Mouse (Mus musculus) MN1 (cell line): ENCODE measurements around the gene Parvb.
A peak's percentile ranks its signal among the peaks of the same experiment; 100 is the strongest.

Source experiments
- DNase-seq: peaks from one replicate; pipeline ENCODE4 v3.0.0-alpha.2; 2016; ENCODE audit warnings: low spot score

Gene Parvb

GRCm38 (mm10) chr15:84217969-84218782 is 13.7 kb upstream of the Parvb start:
- DNase-seq, result no peak

DNA sequence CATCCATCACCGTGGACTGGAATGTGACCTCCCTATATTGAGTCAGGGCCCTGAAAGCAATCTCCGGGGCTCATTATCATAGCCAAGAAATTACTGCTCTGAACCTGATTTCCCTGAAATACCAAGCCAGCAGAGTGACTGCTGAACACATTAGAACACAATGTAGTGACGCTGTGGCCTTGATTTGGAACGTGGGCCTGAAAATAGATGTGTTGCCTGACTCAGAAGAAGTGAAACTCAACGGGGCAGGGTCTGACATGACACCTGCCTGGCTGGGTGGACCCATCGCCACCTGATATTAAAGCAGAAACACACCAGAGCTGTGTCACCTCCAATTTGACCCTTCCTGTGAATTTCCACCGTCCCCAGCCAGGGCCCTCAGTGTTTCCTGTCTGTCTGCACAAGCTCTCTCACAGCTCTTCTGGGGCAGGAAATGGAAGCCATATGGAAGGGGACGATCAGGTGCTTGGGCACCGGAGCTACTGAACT is 13.0 kb upstream of the Parvb start:
- no peak for DNase-seq

GRCm38 (mm10) chr15:84221539-84221938 is 10.3 kb upstream of the Parvb start:
- no peak for DNase-seq

DNA sequence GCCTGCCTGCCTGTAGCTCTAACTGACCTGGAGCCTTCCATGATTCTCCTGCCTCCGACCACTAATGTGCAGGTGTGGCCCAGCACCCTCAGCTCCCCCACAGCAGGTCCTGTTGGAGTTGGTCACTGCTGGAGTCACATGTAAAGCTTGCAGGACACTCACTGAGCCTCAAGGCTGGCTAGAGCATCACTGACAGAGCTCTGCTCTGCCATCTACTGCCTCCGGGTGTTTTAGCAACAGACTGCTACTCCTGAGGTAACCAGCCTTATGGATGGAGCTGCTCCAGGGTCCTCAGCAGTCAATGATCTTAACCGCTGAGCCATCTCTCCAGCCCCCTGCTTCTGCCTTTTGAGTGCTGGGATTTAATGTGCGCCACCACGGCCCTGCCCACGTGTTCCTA is 8.4 kb upstream of the Parvb start:
- DNase-seq, result peak; percentile 59

- no peak for DNase-seq
Observed at GRCm38 (mm10) chr15:84224779-84225178, 7.1 kb upstream of the Parvb start.

- DNase-seq, result peak; percentile 55
Observed at GRCm38 (mm10) chr15:84226918-84227317, 4.9 kb upstream of the Parvb start.

GRCm38 (mm10) chr15:84230661-84231060 is 1.2 kb upstream of the Parvb start:
- DNase-seq, result no peak

DNA sequence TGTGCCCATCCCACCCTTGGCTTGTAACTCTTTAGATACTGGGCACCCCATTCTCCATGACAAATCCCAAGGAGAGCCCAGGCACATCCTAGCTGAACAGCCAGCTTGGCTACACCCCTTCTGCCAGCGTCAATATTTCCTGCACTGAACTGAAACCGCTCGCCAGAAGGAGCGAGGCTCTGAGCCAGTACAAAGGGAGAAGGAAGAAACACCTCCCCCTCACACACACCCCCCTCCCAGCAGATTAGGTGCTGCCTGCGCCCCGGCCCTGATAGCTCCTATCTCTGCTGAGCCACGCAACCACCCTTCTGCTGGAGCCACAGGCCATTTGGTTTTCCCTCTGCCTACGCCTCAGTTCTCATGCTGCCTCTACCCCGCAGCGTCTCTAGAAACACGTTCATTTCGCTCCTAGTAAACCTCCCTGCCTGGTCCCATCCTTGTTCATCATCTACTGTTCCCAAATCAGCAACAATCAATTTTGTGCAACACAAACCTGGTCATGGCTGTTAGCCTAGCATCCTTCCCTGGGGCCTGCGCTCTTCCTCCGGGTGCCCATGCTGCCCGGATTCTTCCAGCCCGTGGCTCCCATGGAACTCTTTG is 630 bp upstream of the Parvb start:
- DNase-seq, result peak; percentile 52

GRCm38 (mm10) chr15:84232609-84233008 is 766 bp downstream of the Parvb start:
- no peak for DNase-seq

GRCm38 (mm10) chr15:84234794-84235581 is 3.1 kb downstream of the Parvb start:
- peak; percentile 55 for DNase-seq

DNA sequence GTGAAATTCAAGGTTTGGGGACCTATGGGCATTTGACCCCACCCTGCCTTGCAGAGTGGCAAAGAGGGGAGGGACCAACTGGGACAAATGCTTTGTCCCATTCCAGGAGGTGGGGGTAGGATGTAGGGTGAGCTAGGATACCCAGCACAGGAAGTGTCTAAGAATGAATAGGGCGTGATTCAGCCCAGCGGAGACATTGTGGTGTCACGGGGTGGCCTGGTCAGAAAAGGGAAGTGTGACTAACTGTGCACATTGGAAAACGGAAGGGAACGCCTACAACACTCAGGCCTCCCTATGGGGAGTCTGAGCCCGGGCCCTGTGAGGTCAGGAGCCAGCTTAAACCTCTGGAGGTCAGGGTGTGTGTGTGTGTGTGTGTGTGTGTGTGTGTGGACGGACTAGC is 3.8 kb downstream of the Parvb start:
- DNase-seq, result no peak

DNA sequence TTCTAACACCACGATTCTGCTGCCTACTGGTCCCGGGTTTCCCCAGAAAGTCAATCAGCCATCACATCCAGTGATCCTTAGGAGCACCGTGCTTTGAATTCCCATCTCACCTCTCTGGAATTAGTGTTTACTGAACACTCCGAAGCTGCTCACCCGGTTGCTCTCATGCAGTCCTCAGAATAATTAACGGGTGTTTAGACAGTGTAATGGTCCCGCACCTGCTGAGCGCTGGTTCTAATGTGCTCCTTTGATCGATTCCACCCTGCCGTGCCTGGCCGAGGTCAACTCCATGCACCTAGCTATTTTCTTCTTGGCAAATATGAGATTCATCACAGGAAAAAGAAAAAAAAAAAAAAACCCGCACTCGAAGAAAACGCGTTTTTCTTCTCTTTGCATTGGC is 6.7 kb downstream of the Parvb start:
- DNase-seq, result no peak

- no peak for DNase-seq
Observed at GRCm38 (mm10) chr15:84238991-84239401, 7.2 kb downstream of the Parvb start.

DNA sequence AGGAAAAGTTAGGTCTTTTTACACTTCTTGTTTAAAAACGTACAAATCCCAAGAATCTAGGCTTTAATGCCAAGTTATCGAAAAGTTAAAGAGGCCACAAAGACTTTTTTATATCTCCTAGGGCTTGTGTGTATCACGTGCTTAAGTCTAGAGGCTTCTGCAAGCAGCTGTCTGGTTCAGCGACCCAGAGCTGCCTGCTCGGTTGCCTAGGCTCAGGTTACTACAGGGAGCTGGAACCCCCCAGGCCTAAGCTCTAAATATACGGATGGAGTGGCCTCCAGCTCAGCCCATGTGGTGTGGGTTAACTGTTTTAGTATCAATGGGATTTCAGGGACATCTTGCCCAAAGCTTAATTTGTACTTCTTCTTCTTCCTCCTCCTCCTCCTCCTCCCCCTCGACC is 9.7 kb downstream of the Parvb start:
- DNase-seq, result no peak

DNA sequence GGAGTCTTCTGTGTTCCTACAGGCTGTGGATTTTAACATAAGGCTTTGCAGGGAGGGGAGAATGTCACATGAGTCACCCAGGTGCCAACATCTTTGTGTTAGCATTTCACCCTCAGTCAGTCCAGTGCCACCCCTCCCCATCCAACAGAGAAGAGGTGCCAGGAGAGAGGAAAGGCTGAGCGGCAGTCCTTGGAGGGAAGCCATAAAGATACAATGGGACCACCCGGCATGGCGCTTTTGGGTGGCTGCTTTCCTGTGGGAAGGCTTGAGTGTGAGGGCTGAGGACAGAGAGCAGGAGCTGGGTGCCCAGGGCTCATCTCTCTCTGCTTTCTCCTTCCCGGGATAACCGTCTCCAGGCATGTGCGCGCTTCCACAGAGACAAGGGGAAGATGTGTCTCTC is 13.3 kb downstream of the Parvb start:
- no peak for DNase-seq

DNA sequence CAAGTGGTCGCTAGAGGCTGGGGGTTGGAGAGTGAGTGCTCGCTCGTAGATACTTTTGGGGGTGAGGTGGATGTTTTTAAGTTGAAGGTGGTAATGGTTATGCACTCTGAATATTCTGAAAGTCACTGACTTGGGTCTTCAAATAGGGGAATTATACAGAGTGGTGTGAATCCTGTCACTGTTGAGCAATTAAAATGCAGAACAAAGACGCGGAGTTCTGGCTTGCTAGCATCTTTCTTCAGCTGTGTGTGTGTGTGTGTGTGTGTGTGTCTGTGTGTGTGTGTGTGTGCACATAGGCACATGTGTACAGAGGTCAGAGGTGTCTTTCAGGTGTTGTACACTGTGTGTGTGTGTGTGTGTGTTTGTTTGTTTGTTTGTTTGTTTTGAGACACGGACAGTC is 14.4 kb downstream of the Parvb start:
- no peak for DNase-seq

GRCm38 (mm10) chr15:84247309-84247708 is 15.5 kb downstream of the Parvb start:
- DNase-seq, result no peak

DNA sequence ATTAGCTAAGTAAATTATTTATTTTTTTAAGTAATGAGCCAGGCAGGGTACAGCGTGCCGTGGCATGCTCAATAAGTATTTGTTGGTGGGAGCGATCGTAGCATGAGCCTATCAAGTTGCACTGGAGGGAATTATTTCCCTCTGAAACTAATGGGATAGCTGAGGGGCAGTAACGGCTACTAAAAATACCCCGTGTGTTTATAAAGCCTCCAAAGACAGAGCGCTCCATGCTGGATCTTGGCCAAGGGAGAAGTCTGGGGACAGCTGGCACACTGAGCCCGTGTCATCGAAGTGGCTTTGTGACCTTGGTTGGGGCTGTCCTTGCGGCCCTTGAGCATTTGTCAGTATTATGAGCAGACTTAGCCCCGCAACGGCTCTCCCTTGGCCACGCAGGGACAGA is 19.4 kb downstream of the Parvb start:
- DNase-seq, result peak; percentile 25

DNA sequence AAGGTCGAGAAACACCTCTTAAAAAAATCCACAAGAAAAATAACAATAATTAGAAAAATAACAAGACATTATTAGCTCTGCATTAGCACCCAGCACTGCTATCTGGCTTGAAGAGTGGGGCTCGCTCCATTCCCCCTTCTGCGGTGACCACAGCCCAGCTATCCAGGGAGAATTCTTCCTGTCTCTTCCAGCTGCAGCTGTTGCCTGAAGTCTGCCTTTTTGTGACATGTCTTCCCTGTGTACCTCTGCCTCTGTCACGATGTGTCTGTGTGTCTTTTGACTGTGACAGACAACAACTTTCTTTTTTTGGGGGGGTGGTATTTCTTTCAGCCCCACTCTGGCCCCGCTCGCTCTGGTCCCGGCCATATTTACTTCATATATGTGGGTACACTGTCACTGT is 20.8 kb downstream of the Parvb start:
- DNase-seq, result no peak

DNA sequence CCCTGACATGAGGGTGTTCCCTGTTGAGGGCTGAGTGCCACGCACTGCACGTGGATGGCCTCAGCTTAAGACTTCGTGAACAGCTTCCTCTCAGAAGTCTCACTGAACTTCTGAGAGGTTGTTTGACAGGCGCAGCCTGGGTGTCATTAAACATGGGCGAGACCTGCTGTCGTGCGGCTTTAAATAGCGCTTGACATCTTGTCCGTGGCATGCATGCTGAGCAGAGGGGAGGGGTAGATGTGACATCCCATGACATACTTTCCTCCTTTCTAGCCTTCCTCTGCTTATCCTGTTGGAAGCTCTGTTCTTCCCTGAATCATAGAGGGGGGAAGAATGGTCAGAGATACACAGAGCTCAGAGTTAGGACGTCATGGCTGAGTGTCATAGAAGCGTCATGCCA is 21.9 kb downstream of the Parvb start:
- DNase-seq, result no peak

DNA sequence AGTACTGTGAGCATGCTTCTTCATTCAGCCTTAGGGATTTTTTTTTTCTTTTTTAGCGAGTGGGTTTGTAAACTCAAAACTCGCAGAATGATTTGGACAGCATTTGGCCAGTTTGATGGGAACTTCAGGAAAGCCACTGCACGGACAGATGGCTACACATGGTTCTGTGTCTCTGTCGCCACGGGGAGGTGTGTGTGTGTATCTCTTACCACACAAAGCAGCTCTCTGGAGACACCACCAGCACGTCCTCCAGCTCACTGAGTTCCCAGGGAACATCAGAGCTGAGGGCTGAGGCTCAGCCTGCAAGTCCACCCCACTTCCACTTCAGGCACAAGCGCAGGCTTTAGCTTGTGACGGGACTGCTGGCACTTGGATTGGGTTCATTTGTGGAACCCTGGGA is 22.5 kb downstream of the Parvb start:
- no peak for DNase-seq

- DNase-seq, result peak; percentile 46
Observed at GRCm38 (mm10) chr15:84256254-84256850, 24.5 kb downstream of the Parvb start.
